Mouse (Mus musculus) liver, embryonic 13.5 days (tissue): ENCODE results near the gene Slc9a4. TPM values are rescaled to one million over a fixed set of nuclear protein-coding genes. Genes with fewer than 3 reads are reported as not detected.
"Not testable (repeated sequence)": the region's sequence is repeated elsewhere in the genome, so short reads cannot be mapped to it uniquely, and the experiment has no call there.

Experiments
- ATAC-seq: fragments of 200-750 bp; cut with Nextera tagmentation; 2 replicates; pipeline ENCODE4 v1.8.0; 2017; ENCODE audit warnings: low read depth, mild to moderate bottlenecking, moderate number of reproducible peaks, moderate library complexity
- DNase-seq: peaks from one replicate; pipeline ENCODE4 v3.0.0; 2022
- H3K27ac ChIP-seq: fragments of 300-500 bp; sonication (generic); 2 replicates; pipeline ENCODE4 v1.5.1; 2015; ENCODE audit warnings: moderate library complexity, mild to moderate bottlenecking, inconsistent platforms
- H3K27me3 ChIP-seq: fragments of 300-500 bp; sonication (generic); 2 replicates; pipeline ENCODE4 v1.6.1; 2015; ENCODE audit warnings: mild to moderate bottlenecking, inconsistent platforms
- H3K36me3 ChIP-seq: fragments of 300-500 bp; sonication (generic); 2 replicates; pipeline ENCODE4 v1.6.1; 2015; ENCODE audit warnings: mild to moderate bottlenecking, inconsistent platforms
- H3K4me1 ChIP-seq: fragments of 300-500 bp; sonication (generic); replicated peaks from 2 replicates; pipeline ENCODE4 v1.6.1; 2015; ENCODE audit warnings: inconsistent platforms
- H3K4me2 ChIP-seq: fragments of 300-500 bp; sonication (generic); 2 replicates; pipeline ENCODE4 v1.6.1; 2015; ENCODE audit warnings: inconsistent platforms, mild to moderate bottlenecking, moderate library complexity
- H3K4me3 ChIP-seq: fragments of 300-500 bp; sonication (generic); replicated peaks from 2 replicates; pipeline ENCODE4 v1.5.1; 2015; ENCODE audit warnings: mild to moderate bottlenecking, inconsistent platforms
- H3K9ac ChIP-seq: fragments of 300-500 bp; sonication (generic); 2 replicates; pipeline ENCODE4 v1.6.1; 2015; ENCODE audit warnings: mild to moderate bottlenecking, inconsistent platforms
- H3K9me3 ChIP-seq: fragments of 300-500 bp; sonication (generic); replicated peaks from 2 replicates; pipeline ENCODE4 v1.6.1; 2016; ENCODE audit warnings: inconsistent platforms
- WGBS: fragments of 180-500 bp; shearing (Covaris S2); methylation state at CpG from one replicate; pipeline ENCODE4 v1.1.7; 2015; ENCODE audit not compliant: insufficient replicate concordance; 5-methylcytosine and 5-hydroxymethylcytosine counted together
- polyA plus RNA-seq: library from polyadenylated mRNA; unstranded; fragments of >200 nt; fragmentation: Nextera tagmentation; extraction: Ambion mirVana; gene quantifications from 2 replicates; pipeline ENCODE4 v1.2.1, GENCODE M21; 2015

Gene Slc9a4
- polyA plus RNA-seq, 1 experiment from 2014 or later, result not detected

GRCm38 (mm10) chr1:40650803-40651497 lies 71.1 kb downstream of the Slc9a4 start:
- Histone ChIP-seq H3K4me3 (no peak overlapping the region), H3K27ac (no peak overlapping the region), H3K9me3 (no peaks in the 10 kb centered on the region), H3K4me1 (no peaks in the 10 kb centered on the region), H3K36me3 (no peaks in the 10 kb centered on the region), H3K4me2 (no peak overlapping the region), H3K27me3 (no peaks in the 10 kb centered on the region), H3K9ac (no peak overlapping the region)
- DNase-seq (no peak), ATAC-seq (no peak)
- 41% methylated on average over 6 of the region's 6 CpGs for WGBS

- Histone ChIP-seq H3K4me2 (no peak overlapping the region), H3K36me3 (no peaks in the 10 kb centered on the region), H3K4me1 (no peaks in the 10 kb centered on the region), H3K4me3 (no peak overlapping the region), H3K27ac (no peak overlapping the region), H3K9me3 (no peaks in the 10 kb centered on the region), H3K9ac (no peak overlapping the region), H3K27me3 (no peaks in the 10 kb centered on the region)
- ATAC-seq (no peak), DNase-seq (no peak)
- 44% methylated on average over 4 of the region's 4 CpGs for WGBS
These were observed 77.2 kb downstream of the Slc9a4 start for GRCm38 (mm10) chr1:40657035-40657434.

GRCm38 (mm10) chr1:40657978-40658496 lies 78.2 kb downstream of the Slc9a4 start:
- H3K27ac ChIP-seq, result no peak overlapping the region
- ATAC-seq (no peak), DNase-seq (peak; percentile 4)
- no peaks in the 10 kb centered on the region for H3K27me3 ChIP-seq
- H3K9me3 ChIP-seq, result no peaks in the 10 kb centered on the region
- H3K9ac ChIP-seq, result no peak overlapping the region
- WGBS, result 35% methylated on average over 8 of the region's 8 CpGs
- H3K4me3 ChIP-seq, result no peak overlapping the region
- no peaks in the 10 kb centered on the region for H3K36me3 ChIP-seq
- no peak overlapping the region for H3K4me2 ChIP-seq
- H3K4me1 ChIP-seq, result no peaks in the 10 kb centered on the region

GRCm38 (mm10) chr1:40659017-40659416 lies 79.1 kb downstream of the Slc9a4 start:
- no peak overlapping the region for H3K4me2 ChIP-seq
- no peaks in the 10 kb centered on the region for H3K27me3 ChIP-seq
- ATAC-seq (no peak), DNase-seq (no peak)
- no peak overlapping the region for H3K4me3 ChIP-seq
- no peaks in the 10 kb centered on the region for H3K36me3 ChIP-seq
- no peaks in the 10 kb centered on the region for H3K9me3 ChIP-seq
- no peak overlapping the region for H3K27ac ChIP-seq
- H3K4me1 ChIP-seq, result no peaks in the 10 kb centered on the region
- 56% methylated on average over 12 of the region's 12 CpGs for WGBS
- H3K9ac ChIP-seq, result no peak overlapping the region

- ATAC-seq, result no peak
- Histone ChIP-seq H3K9ac (no peak overlapping the region), H3K27ac (no peak overlapping the region), H3K4me2 (no peak overlapping the region), H3K4me3 (no peak overlapping the region), H3K27me3 (no peaks in the 10 kb centered on the region), H3K9me3 (no peaks in the 10 kb centered on the region), H3K4me1 (no peaks in the 10 kb centered on the region), H3K36me3 (no peaks in the 10 kb centered on the region)
- no peak for DNase-seq
- 57% methylated on average over 9 of the region's 9 CpGs for WGBS
These were observed 79.6 kb downstream of the Slc9a4 start for GRCm38 (mm10) chr1:40659496-40659895.

GRCm38 (mm10) chr1:40660838-40661237 lies 81.0 kb downstream of the Slc9a4 start:
- no peak overlapping the region for H3K9ac ChIP-seq
- 59% methylated on average over 6 of the region's 6 CpGs for WGBS
- ATAC-seq, result no peak
- H3K4me2 ChIP-seq, result no peak overlapping the region
- no peaks in the 10 kb centered on the region for H3K4me1 ChIP-seq
- no peaks in the 10 kb centered on the region for H3K36me3 ChIP-seq
- no peak overlapping the region for H3K27ac ChIP-seq
- peaks cover 6% of the 10 kb centered on the region for H3K27me3 ChIP-seq
- H3K4me3 ChIP-seq, result no peak overlapping the region
- no peak for DNase-seq
- H3K9me3 ChIP-seq, result no peaks in the 10 kb centered on the region

- Histone ChIP-seq H3K9ac (no peak overlapping the region), H3K9me3 (no peaks in the 10 kb centered on the region), H3K4me2 (no peak overlapping the region), H3K36me3 (no peaks in the 10 kb centered on the region), H3K27me3 (peaks cover 6% of the 10 kb centered on the region), H3K4me3 (no peak overlapping the region), H3K4me1 (no peaks in the 10 kb centered on the region), H3K27ac (no peak overlapping the region)
- DNase-seq (no peak), ATAC-seq (no peak)
- 21% methylated on average over 12 of the region's 12 CpGs for WGBS
These were observed 85.8 kb downstream of the Slc9a4 start for GRCm38 (mm10) chr1:40665401-40666370.

- not testable (repeated sequence) for H3K27ac ChIP-seq, H3K4me2 ChIP-seq, ATAC-seq, DNase-seq, H3K9me3 ChIP-seq, H3K27me3 ChIP-seq, H3K36me3 ChIP-seq, H3K4me1 ChIP-seq, H3K4me3 ChIP-seq, H3K9ac ChIP-seq
- 19% methylated on average over 3 of the region's 3 CpGs for WGBS
These were observed 87.6 kb downstream of the Slc9a4 start for GRCm38 (mm10) chr1:40667442-40667841.

GRCm38 (mm10) chr1:40670025-40670424 lies 90.1 kb downstream of the Slc9a4 start:
- Histone ChIP-seq H3K4me3 (no peak overlapping the region), H3K9me3 (no peaks in the 10 kb centered on the region), H3K4me2 (no peak overlapping the region), H3K9ac (no peak overlapping the region), H3K36me3 (no peaks in the 10 kb centered on the region), H3K4me1 (no peaks in the 10 kb centered on the region), H3K27me3 (peaks cover 3% of the 10 kb centered on the region), H3K27ac (no peak overlapping the region)
- WGBS, result 45% methylated on average over 3 of the region's 3 CpGs
- ATAC-seq (no peak), DNase-seq (no peak)

GRCm38 (mm10) chr1:40671490-40671889 lies 91.6 kb downstream of the Slc9a4 start:
- Histone ChIP-seq H3K9me3 (no peaks in the 10 kb centered on the region), H3K9ac (no peak overlapping the region), H3K4me1 (no peaks in the 10 kb centered on the region), H3K27ac (no peak overlapping the region), H3K27me3 (no peaks in the 10 kb centered on the region), H3K4me2 (no peak overlapping the region), H3K36me3 (no peaks in the 10 kb centered on the region), H3K4me3 (no peak overlapping the region)
- 84% methylated on average over 4 of the region's 4 CpGs for WGBS
- ATAC-seq, result no peak
- DNase-seq, result no peak

- 32% methylated on average over 5 of the region's 5 CpGs for WGBS
- H3K27me3 ChIP-seq, result peaks cover 46% of the 10 kb centered on the region
- DNase-seq, result no peak
These were observed 97.4 kb downstream of the Slc9a4 start for GRCm38 (mm10) chr1:40677306-40677705.

More at GRCm38 (mm10) chr1:40677306-40677705, 97.4 kb downstream of the Slc9a4 start:
- Histone ChIP-seq H3K4me3 (no peak overlapping the region), H3K9me3 (no peaks in the 10 kb centered on the region), H3K4me2 (no peak overlapping the region), H3K27ac (no peak overlapping the region), H3K4me1 (peaks cover 7% of the 10 kb centered on the region; the same call in 1 of the 2 replicates), H3K36me3 (no peaks in the 10 kb centered on the region), H3K9ac (no peak overlapping the region)
- ATAC-seq, result no peak
